Mouse (Mus musculus): ENCODE data around the gene Hjurp.

- TF ChIP-seq CTCF (IDR thresholded peaks at IDR 0.05; ENCODE audit: insufficient read depth, low read length) (no peak), POLR2A (IDR thresholded peaks at IDR 0.05; ENCODE audit: borderline replicate concordance, extremely low read depth, low read depth, low read length) (no peak)
Observed at GRCm38 (mm10) chr1:88277818-88278511, 532 bp upstream of the Hjurp start.
